Mouse (Mus musculus) midbrain, embryonic 14.5 days (tissue): Measurements from ENCODE around the gene Kmt5a. TPM values are rescaled to one million over a fixed set of nuclear protein-coding genes. Genes with fewer than 3 reads are reported as not detected.

Source experiments
- ATAC-seq: fragments of 200-750 bp; cut with Nextera tagmentation; 2 replicates; pipeline ENCODE4 v1.8.0; 2017; ENCODE audit warnings: moderate number of reproducible peaks, moderate library complexity; ENCODE audit not compliant: low FRiP score, low TSS enrichment
- DNase-seq: peaks from one replicate; pipeline ENCODE4 v3.0.0-alpha.2; 2015
- H3K27ac ChIP-seq: fragments of 300-500 bp; sonication (generic); replicated peaks from 2 replicates; pipeline ENCODE4 v1.5.1; 2014; ENCODE audit warnings: mild to moderate bottlenecking, low read depth, low read length, moderate library complexity
- H3K27me3 ChIP-seq: fragments of 300-500 bp; sonication (generic); 2 replicates; pipeline ENCODE4 v1.6.1; 2014; ENCODE audit warnings: low read length, control low read depth, mixed read lengths; ENCODE audit not compliant: control insufficient read depth, insufficient read depth
- H3K36me3 ChIP-seq: fragments of 300-500 bp; sonication (generic); 2 replicates; pipeline ENCODE4 v1.6.1; 2014; ENCODE audit warnings: low read length, control low read depth; ENCODE audit not compliant: control insufficient read depth, insufficient read depth
- H3K4me1 ChIP-seq: fragments of 300-500 bp; sonication (generic); 2 replicates; pipeline ENCODE4 v1.6.1; 2014; ENCODE audit warnings: mild to moderate bottlenecking, antibody characterized with exemption, low read length, control low read depth; ENCODE audit not compliant: control insufficient read depth, insufficient read depth
- H3K4me2 ChIP-seq: fragments of 300-500 bp; sonication (generic); 2 replicates; pipeline ENCODE4 v1.6.1; 2014; ENCODE audit warnings: mild to moderate bottlenecking, low read length, moderate library complexity
- H3K4me3 ChIP-seq: fragments of 300-500 bp; sonication (generic); replicated peaks from 2 replicates; pipeline ENCODE4 v1.5.1; 2014; ENCODE audit warnings: low read depth, low read length
- H3K9ac ChIP-seq: fragments of 300-500 bp; sonication (generic); replicated peaks from 2 replicates; pipeline ENCODE4 v1.6.1; 2014; ENCODE audit warnings: mild to moderate bottlenecking, low read length, moderate library complexity
- H3K9me3 ChIP-seq: fragments of 300-500 bp; sonication (generic); 2 replicates; pipeline ENCODE4 v1.6.1; 2016; ENCODE audit warnings: low read length, control low read depth, mixed read lengths; ENCODE audit not compliant: control insufficient read depth
- WGBS: fragments of 180-500 bp; shearing (Covaris S2); extraction: QIAGEN DNeasy Blood & Tissue Kit; methylation state at CpG from one replicate; pipeline ENCODE4 v1.1.7; 2014; 5-methylcytosine and 5-hydroxymethylcytosine counted together
- polyA plus RNA-seq: library from polyadenylated mRNA; unstranded; fragments of >200 nt; fragmentation: Nextera tagmentation; extraction: Ambion mirVana; gene quantifications from 2 replicates; pipeline ENCODE4 v1.2.1, GENCODE M21; 2014

The Kmt5a gene
- polyA plus RNA-seq, 1 experiment from 2014 or later, result 20.9 TPM

DNA sequence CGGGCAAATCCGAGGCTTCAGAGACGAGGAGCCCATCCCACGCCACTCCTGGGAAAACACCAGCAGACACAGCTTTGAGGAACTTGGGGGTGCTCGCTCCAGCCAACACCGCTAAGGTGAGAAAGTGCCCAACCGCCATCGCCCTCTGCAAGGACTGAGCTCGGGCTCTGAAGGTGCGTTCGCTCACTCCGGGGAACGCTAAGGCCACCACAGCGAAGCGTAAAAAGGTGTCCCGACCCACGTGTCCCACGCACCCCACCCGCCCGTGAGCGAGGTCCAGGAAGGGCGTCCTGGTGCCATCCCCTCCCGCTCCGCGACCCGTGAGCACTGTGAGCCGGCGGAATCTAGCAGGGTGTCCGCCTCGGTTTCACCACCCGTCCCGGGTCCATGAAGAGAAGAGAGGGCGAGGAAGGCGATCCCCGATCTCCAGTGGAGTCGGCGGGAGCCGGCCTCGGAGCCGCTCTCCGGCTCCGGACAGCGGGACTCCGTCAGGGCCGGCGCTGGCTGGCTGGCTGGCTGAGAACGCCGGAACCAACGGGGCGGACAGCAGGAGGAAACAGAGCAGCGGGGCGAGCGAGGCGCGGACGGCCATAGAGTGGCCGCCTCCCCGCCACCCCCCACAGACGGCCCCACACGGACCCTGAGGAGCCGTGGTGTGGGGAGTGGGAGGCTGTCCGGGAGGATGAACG lies 14.9 kb upstream of the Kmt5a start:
- under 1% methylated on average over 63 of the region's 63 CpGs for WGBS
- H3K4me1 ChIP-seq, result peaks cover 7% of the 10 kb centered on the region
- H3K36me3 ChIP-seq, result no peaks in the 10 kb centered on the region
- peak overlapping the region; percentile 94 for H3K27ac ChIP-seq
- ATAC-seq (peak; percentile 71), DNase-seq (peak; percentile 31)
- peak overlapping the region; percentile 86 for H3K4me2 ChIP-seq
- H3K9me3 ChIP-seq, result no peaks in the 10 kb centered on the region
- no peaks in the 10 kb centered on the region for H3K27me3 ChIP-seq
- peak overlapping the region; percentile 97 for H3K4me3 ChIP-seq
- peak overlapping the region; percentile 83 for H3K9ac ChIP-seq

DNA sequence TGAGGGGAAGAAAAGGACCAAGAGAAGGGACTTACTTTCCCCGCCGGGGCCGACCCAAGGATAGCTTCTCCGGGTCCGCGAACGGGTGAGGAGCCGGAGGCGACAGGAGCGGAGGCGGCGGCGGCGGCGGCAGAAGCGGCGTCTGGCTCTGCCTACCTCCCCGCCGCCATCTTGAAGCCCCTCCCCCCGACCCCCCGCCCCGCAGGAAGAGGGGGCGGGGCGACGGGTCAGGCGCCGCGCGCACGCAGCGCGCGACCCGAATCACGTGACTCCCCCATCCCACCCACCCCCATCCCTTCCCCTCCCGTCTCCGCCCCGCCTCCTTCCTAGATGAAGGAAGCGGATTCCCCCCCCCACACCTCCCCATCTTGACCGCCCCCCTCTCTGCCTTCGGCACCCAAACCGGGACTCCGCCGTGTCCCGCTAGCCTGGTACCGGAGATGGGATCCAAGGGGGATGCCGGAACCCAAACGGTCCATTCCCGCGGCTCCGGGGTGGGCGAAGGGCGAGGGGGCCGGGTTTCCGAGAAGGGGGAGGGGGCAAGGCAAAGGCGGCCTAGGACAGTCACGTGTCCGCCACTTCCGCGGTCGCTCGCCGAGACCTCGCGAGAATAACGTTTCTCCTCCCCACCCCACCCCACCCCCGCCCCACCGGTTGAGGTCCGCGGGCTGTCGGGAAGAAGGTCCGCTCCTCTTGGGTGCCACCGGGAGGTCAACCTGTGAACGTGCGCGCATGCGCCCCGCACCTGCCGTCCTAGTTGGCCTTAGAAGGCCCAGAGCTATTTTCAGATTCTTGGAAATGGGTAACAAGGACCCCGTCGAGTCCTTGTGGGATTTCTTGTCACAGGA lies 14.1 kb upstream of the Kmt5a start, which contains the start of gene Sbno1:
Gene Sbno1 (minus strand): TSS at position 590 of the 848 bp plus-strand sequence.
- Histone ChIP-seq H3K27me3 (no peaks in the 10 kb centered on the region), H3K4me3 (peak within 1 kb of the TSS; percentile 97), H3K36me3 (no peaks in the 10 kb centered on the region), H3K9me3 (no peaks in the 10 kb centered on the region), H3K4me1 (peaks cover 7% of the 10 kb centered on the region), H3K27ac (peak within 1 kb of the TSS; percentile 94), H3K9ac (peak within 1 kb of the TSS; percentile 83), H3K4me2 (peak within 1 kb of the TSS; percentile 86)
- peak; percentile 94 for ATAC-seq
- under 1% methylated on average over 69 of the region's 81 CpGs for WGBS
- DNase-seq, result peak; percentile 98

- Histone ChIP-seq H3K27me3 (no peaks in the 10 kb centered on the region), H3K4me2 (peak overlapping the region; percentile 51), H3K36me3 (no peaks in the 10 kb centered on the region), H3K9me3 (no peaks in the 10 kb centered on the region), H3K27ac (peak overlapping the region; percentile 94), H3K4me3 (peak overlapping the region; percentile 97), H3K9ac (peak overlapping the region; percentile 83; the same call in 1 of the 2 replicates), H3K4me1 (peaks cover 7% of the 10 kb centered on the region)
- DNase-seq (no peak), ATAC-seq (no peak)
- 97% methylated on average over 10 of the region's 10 CpGs for WGBS
Observed at GRCm38 (mm10) chr5:124426475-124427071, 13.2 kb upstream of the Kmt5a start.

GRCm38 (mm10) chr5:124432398-124433012 lies 7.2 kb upstream of the Kmt5a start:
- H3K4me3 ChIP-seq, result no peak overlapping the region
- H3K27me3 ChIP-seq, result no peaks in the 10 kb centered on the region
- H3K27ac ChIP-seq, result no peak overlapping the region
- H3K9me3 ChIP-seq, result no peaks in the 10 kb centered on the region
- H3K9ac ChIP-seq, result no peak overlapping the region
- no peak overlapping the region for H3K4me2 ChIP-seq
- no peaks in the 10 kb centered on the region for H3K4me1 ChIP-seq
- peak; percentile 83 for DNase-seq
- no peak for ATAC-seq
- H3K36me3 ChIP-seq, result no peaks in the 10 kb centered on the region

DNA sequence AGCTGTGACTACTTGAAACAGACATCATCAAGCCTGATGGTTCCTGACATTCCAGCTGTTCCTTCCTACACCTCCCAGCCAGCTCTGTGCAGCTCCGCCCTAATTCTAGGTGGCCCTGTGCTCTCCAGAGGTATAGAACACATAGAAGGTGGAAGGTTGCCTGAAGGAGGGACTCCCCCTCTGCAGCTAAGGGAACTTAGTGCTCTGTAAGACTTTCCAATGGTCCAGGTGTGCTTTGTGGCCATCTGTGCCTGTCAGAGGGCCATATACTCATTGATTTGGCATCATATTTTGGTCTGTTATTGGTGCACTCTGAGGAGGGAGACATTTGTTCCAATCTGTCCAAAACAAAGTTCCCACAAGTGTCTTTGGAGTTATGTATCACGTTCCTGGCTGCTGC lies 6.7 kb upstream of the Kmt5a start:
- H3K27me3 ChIP-seq, result no peaks in the 10 kb centered on the region
- WGBS, result 76% methylated on average over 2 of the region's 2 CpGs
- H3K4me1 ChIP-seq, result no peaks in the 10 kb centered on the region
- ATAC-seq (no peak), DNase-seq (no peak)
- no peaks in the 10 kb centered on the region for H3K36me3 ChIP-seq
- no peaks in the 10 kb centered on the region for H3K9me3 ChIP-seq
- no peak overlapping the region for H3K27ac ChIP-seq
- no peak overlapping the region for H3K9ac ChIP-seq
- H3K4me2 ChIP-seq, result no peak overlapping the region
- H3K4me3 ChIP-seq, result no peak overlapping the region

GRCm38 (mm10) chr5:124438229-124438628 lies 1.5 kb upstream of the Kmt5a start:
- WGBS, result 88% methylated on average over 5 of the region's 5 CpGs
- H3K4me1 ChIP-seq, result peaks cover 3% of the 10 kb centered on the region; the same call in 1 of the 2 replicates
- no peaks in the 10 kb centered on the region for H3K36me3 ChIP-seq
- H3K4me2 ChIP-seq, result no peak overlapping the region
- no peak overlapping the region for H3K4me3 ChIP-seq
- H3K9ac ChIP-seq, result no peak overlapping the region
- H3K27ac ChIP-seq, result no peak overlapping the region
- no peaks in the 10 kb centered on the region for H3K27me3 ChIP-seq
- no peak for ATAC-seq
- H3K9me3 ChIP-seq, result no peaks in the 10 kb centered on the region
- DNase-seq, result no peak

- no peaks in the 10 kb centered on the region for H3K27me3 ChIP-seq
- 65% methylated on average over 5 of the region's 5 CpGs for WGBS
- H3K36me3 ChIP-seq, result no peaks in the 10 kb centered on the region
- ATAC-seq (no peak), DNase-seq (no peak)
- H3K9me3 ChIP-seq, result no peaks in the 10 kb centered on the region
- H3K4me3 ChIP-seq, result no peak overlapping the region
- H3K27ac ChIP-seq, result no peak overlapping the region
- peak overlapping the region; percentile 98; the same call in 1 of the 2 replicates for H3K4me2 ChIP-seq
- H3K4me1 ChIP-seq, result peaks cover 3% of the 10 kb centered on the region; the same call in 1 of the 2 replicates
- H3K9ac ChIP-seq, result no peak overlapping the region
Observed at GRCm38 (mm10) chr5:124438746-124439145, 984 bp upstream of the Kmt5a start.

DNA sequence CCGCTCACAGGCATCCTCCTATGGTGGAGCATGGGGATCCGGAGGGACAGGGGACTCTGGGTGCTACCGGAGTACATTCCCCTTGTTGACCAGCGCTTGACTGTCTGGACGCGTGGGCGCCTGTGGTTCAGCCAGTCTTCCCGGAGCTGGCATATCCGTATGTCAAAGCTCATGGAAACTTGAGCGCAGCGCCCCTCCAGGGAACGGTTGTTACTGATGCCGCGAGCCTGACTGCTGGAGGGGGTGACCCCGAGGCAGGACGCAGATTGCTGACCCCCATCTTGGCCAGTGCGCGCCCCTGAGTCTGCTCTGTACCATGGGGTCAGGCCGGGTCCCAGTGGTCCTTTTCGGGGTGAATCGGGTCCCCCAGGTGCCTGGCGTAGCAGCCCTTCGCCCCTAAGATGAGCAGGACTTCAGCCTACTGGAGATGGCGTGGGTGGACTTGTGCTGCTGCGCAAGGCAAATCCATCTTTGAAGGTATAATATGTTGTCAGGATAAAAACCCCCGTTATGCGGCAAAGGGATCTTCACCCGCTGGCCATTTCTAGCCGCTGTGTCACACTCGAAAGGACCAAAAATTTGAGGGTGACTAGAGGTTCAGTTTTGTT lies 468 bp downstream of the Kmt5a start:
- Histone ChIP-seq H3K9ac (peak overlapping the region; percentile 56), H3K4me3 (peak overlapping the region; percentile 65), H3K9me3 (no peaks in the 10 kb centered on the region), H3K36me3 (no peaks in the 10 kb centered on the region), H3K4me2 (peak overlapping the region; percentile 98), H3K4me1 (peaks cover 7% of the 10 kb centered on the region; the same call in 1 of the 2 replicates), H3K27ac (peak overlapping the region; percentile 70), H3K27me3 (no peaks in the 10 kb centered on the region)
- DNase-seq, result peak; percentile 73
- WGBS, result under 1% methylated on average over 30 of the region's 30 CpGs
- no peak for ATAC-seq
